Mouse (Mus musculus) gastrocnemius, adult 2 months (tissue): ENCODE measurements around the gene Mag. TPM values are rescaled to one million over a fixed set of nuclear protein-coding genes. Genes with fewer than 3 reads are reported as not detected.
A peak's percentile ranks its signal among the peaks of the same experiment; 100 is the strongest.
"Not testable (repeated sequence)": the region's sequence is repeated elsewhere in the genome, so short reads cannot be mapped to it uniquely, and the experiment has no call there.

Experiments used
- DNase-seq: peaks from one replicate; pipeline ENCODE4 v3.0.0; 2022
- H3K27ac ChIP-seq: fragments of 200-600 bp; 2 replicates; pipeline ENCODE4 v1.8.1; 2022; ENCODE audit warnings: mild to moderate bottlenecking
- H3K4me3 ChIP-seq: fragments of 200-600 bp; 2 replicates; pipeline ENCODE4 v1.8.1; 2022; ENCODE audit warnings: mild to moderate bottlenecking, moderate library complexity
- CTCF ChIP-seq: fragments of 200-600 bp; IDR thresholded peaks from 2 replicates; pipeline ENCODE4 v1.8.1; 2022; ENCODE audit warnings: antibody characterized with exemption, mild to moderate bottlenecking, moderate library complexity
- intact Hi-C: fragments of 180-260 bp; cut with DNase I; formaldehyde crosslinking; loops from one replicate; pipeline ENCODE4 v1.15.1; 2025
- total RNA-seq, 2 experiments: library from RNA; stranded (reverse); gene quantifications; 2 replicates each; pipeline ENCODE4 v1.2.3; 2021

The Mag gene
- total RNA-seq, 2 experiments from 2014 or later, result 0.22 to 0.71 TPM

DNA sequence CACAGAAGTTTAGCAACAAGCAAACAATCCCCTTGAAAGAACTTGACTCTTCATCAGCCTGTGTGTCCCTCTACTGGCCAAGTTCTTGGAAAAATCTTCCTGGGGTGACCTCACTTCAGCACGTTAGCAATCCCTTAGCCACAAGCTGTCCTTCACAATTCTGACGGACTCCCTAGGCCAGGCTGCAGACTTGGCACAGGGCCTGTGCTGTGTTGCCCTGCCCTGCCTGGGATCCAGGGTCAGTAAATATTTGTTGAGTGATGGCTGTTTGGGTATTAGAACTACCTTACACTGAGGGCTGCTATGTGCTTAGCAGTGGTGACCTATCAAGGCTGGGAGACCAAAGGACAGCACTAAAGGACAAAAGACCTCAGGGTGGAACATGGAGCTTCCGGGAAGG is 39.4 kb upstream of the Mag start:
- Histone ChIP-seq H3K27ac (peak overlapping the region; percentile 40), H3K4me3 (no peak overlapping the region)
- DNase-seq, result peak; percentile 44
- intact Hi-C loops, result loop anchor here (10.0 kb wide), 1 partner anchor 329 kb away; the partner anchor contains the start of gene Cox6b1
- no peak for TF ChIP-seq CTCF

DNA sequence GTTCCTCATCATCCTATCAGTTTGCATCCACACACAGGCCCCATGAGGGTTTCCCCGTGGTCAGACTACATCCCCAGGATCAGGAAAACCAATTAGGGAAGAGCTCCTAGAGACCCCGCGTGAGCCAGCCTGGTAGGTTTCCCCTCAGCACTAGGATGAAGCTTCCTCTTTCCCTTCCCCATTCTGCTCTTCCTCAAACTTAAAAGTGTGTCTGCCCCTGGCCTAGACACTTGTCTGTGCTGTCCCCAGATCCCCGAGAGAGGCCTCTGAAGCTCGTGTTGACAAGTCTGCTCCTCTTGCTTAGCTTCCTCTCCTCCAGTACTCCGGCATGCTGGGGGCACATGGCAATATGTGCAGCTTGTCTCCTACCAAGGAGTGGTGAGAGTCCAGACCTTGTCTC is 38.8 kb upstream of the Mag start:
- intact Hi-C loops, result loop anchor here (10.0 kb wide), 1 partner anchor 329 kb away; the partner anchor contains the start of gene Cox6b1
- Histone ChIP-seq H3K27ac (no peak overlapping the region), H3K4me3 (no peak overlapping the region)
- no peak for DNase-seq
- TF ChIP-seq CTCF, result no peak

DNA sequence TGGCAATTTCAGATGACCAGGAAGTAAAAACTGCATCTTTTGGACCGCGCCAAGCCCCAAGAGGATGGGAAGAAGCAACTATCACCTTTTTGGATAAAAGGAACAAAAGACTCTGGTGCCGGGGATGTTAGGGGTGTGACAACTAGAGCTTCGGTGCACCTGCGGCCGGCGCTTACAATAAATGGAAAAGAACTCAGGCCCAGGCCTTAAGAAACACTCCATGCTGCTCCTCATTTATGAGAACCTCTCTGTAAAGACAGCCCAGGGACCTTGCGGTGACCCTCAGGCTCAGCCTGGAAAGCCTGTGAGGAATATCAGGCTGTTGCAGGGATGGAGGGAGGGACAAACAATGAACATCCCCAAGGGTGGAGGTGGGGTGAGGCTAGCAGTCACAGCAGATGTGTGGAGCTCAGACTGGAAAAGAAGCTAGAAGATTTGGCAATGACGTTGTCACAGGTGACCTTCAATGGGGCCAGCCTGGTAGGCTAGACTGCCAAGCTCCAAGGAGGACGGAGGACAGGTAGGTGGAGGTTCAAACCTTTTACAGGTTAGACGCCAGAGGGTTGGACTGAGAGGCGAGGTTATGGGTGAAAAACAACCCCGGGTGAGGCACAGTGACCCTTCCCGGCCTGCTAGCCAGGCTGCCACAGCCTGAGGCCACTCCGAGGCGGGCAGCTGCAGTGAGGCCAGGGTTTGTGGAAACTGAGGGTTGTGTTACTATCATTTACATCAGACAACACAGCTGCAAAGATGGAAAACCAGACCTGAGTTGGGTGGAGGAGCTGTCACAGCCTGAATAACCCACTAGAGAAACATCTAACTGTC is 38.0 kb upstream of the Mag start:
- intact Hi-C loops, result loop anchor here (10.0 kb wide), 1 partner anchor 328 kb away; the partner anchor contains the start of gene Cox6b1
- H3K4me3 ChIP-seq, result no peak overlapping the region
- no peak overlapping the region for H3K27ac ChIP-seq
- no peak for DNase-seq
- TF ChIP-seq CTCF, result no peak

DNA sequence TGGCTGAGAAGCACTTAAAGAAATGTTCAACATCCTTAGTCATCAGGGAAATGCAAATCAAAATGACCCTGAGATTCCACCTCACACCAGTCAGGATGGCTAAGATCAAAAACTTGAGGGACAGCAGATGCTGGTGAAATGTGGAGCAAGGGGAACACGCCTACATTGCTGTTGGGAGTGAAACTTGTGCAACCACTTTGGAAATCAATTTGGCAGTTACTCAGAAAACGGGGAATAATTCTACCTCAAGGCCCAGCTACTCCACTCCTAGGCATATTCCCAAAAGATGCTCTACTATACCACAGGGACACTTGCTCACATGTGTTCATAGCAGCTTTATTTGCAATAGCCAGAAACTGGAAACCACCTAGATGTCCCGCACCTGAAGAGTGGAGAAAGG is 35.2 kb upstream of the Mag start:
- intact Hi-C loops, result loop anchor here (10.0 kb wide), 1 partner anchor 325 kb away; the partner anchor contains the start of gene Cox6b1
- H3K4me3 ChIP-seq, H3K27ac ChIP-seq, DNase-seq: not testable (repeated sequence)

DNA sequence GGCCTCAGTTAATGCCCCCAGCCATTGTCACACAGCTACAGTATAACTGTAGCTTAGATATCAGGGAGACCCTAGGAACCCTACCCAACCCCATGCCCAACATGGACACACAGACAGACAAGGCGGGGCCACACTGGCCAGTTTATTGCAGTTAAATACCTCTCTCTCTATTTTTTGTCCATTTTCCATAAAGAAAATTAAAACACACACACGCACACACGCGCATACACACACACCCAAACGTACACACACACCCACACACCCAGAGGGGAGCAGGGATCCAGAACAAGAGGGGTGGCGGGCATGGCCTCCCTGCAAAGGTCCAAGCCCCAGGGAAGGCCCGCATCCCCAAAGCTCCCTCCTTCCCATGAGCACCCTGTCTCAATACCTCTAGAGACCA is 31.2 kb upstream of the Mag start:
- no peak for DNase-seq
- intact Hi-C loops, result no loop called here
- no peak for TF ChIP-seq CTCF
- Histone ChIP-seq H3K27ac (no peak overlapping the region), H3K4me3 (no peak overlapping the region)

DNA sequence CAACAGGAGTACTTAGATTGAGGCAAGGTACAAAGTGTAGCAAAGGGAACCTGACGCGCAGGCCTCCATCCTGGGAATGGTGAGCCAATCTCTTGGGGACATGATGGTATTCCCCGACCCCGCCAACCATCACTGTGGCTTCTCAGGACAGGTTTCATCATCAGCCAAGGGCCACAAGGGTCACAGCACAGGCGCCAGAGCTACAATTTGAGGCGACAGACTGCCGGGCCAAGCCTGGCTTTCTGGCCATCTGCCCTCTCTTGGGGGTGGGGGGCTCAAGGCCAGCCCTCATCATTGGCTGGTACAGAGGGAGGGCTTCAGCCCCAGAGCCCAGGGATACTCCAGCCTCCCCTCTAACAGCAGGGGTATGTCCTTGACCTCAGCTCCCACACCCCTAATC is 30.8 kb upstream of the Mag start:
- intact Hi-C loops, H3K27ac ChIP-seq, H3K4me3 ChIP-seq, DNase-seq: not testable (repeated sequence)

DNA sequence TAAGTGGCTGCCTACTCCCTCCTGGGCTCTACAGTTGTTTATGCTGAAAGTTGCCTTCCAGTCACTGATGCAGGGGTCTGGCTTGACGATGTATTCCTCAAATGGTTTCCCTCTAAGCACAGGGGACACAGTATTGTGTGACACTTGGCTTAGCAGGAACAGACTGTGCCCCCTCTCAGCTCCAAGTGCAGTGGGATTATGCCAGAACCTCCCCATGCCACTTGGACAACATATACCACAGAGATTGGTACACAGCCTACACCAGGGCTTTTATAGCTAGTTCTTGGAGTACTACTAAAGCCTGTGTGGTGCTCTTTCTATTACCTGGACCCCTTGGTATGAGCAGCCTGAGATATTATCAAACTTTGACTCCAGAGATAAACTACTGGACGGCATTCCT is 30.0 kb upstream of the Mag start:
- intact Hi-C loops, H3K4me3 ChIP-seq, DNase-seq, H3K27ac ChIP-seq: not testable (repeated sequence)

DNA sequence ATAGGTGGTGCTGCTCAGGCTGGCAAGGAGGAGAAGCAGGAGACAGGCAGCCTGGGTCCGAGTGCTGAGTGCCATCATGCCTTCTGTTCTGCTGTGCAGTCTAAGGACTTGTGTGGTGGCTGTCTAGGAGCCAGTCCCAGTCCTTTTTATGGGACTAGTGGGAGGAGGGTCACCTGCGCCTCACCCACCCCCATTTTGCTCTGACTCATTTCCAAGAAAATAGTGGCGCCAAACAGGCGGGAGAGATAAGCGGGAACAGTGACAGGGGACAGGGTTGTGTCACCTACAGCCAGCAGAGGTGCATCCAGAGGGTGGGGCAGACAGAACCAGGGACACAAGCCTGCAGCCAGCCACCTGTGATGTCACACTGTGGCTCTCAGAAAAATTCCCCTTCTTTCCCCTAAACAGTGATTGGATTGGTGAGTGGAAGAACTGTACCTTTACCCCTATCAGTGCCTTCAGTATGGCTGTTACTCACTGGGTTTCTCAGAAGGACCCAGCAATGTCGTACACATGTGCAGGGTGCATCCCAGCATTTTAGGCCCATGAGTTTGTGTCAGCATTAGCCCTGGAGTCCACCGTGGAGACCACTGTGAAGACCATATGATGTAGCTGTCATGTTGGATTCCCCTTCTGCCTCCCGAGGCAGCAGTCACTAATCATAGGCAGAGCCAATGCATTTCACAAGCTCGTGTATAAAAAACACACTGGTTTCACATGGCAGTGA is 29.4 kb upstream of the Mag start, which contains the start of gene Hamp:
Gene Hamp, minus strand, starts transcription at position 124 of the 727 bp plus-strand sequence.
- TF ChIP-seq CTCF, result no peak
- Histone ChIP-seq H3K4me3 (no peak within 1 kb of the TSS), H3K27ac (no peak within 1 kb of the TSS)
- intact Hi-C loops, result no loop called here
- DNase-seq, result no peak

DNA sequence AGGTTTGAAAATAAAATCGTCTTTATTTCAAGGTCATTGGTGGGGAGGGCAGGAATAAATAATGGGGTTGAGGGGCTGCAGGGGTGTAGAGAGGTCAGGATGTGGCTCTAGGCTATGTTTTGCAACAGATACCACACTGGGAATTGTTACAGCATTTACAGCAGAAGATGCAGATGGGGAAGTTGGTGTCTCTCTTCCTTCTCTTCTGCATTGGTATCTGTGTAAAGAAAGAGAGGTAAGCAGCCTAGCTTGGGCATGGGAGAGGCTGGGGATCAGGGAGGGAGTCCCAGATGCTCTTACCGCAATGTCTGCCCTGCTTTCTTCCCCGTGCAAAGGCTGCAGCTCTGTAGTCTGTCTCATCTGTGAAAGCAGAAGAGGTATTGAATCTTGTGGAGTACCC is 27.7 kb upstream of the Mag start:
- intact Hi-C loops, H3K27ac ChIP-seq, H3K4me3 ChIP-seq, DNase-seq: not testable (repeated sequence)

DNA sequence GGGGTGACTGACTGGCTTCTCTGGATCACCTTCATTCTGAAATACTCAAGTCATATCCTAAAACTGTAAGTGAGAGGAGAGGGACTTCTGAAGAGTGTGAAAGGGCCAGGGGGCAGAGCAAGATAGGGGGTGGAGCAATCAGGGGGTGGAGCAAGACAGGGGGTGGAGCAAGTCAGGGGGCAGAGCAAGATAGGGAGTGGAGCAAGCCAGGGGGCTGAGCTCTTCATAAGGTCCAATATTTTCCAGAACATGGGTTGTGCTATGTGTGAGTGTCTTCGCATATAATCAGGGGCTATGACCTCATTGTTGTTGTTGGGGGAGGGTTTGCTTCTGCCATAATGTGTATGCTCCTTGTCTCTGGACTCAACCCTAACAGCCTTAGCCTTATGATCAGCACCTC is 25.4 kb upstream of the Mag start:
- intact Hi-C loops, result not testable (repeated sequence)

DNA sequence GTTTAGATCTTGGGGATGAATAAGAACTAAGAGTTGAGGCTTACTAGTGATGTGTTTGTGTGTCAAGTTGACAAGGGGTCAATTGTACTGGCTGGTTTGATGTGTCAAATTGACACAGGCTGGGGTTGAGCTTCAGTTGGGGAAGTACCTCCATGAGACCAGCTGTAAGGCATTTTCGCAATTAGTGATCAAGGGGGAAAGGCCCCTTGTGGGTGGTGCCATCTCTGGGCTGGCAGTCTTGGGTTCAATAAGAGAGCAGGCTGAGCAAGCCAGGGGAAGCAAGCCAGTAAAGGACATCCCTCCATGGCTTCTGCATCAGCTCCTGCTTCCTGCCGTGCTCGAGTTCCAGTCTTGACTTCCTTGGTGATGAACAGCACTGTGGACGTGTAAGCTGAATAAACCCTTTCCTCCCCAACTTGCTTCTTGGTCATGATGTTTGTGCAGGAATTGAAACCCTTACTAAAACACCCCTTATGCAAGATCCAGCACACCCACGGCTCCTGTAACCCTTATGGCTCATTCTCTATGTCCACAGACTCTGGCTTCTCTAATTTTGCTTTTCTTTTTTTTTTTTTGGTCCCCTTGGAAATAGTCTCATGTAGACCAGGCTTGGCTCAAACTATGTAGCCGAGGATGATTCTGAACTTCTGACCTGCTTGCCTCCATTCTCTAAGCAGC is 20.9 kb upstream of the Mag start:
- H3K27ac ChIP-seq, intact Hi-C loops, H3K4me3 ChIP-seq, DNase-seq: not testable (repeated sequence)

More for the DNA sequence above, 25.4 kb upstream of the Mag start:
- not testable (repeated sequence) for H3K4me3 ChIP-seq, H3K27ac ChIP-seq, DNase-seq

DNA sequence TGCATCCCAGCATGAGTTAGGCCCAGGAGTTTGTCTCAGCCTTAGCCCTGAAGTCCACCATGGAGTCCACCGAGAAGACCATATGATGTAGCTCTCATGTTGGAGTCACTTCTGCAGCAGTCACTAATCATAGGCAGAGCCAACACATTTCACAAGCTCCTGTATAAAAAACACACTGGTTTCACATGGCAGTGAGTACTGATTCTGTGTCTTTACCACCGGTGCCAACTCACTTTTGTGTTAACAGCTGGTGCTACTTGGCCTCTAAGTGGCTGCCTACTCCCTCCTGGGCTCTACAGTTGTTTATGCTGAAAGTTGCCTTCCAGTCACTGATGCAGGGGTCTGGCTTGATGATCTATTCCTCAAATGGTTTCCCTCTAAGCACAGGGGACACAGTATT is 9.9 kb upstream of the Mag start, which contains the start of gene Hamp2:
Gene Hamp2, minus strand, starts transcription at position 101 of the 400 bp plus-strand sequence.
- intact Hi-C loops, H3K27ac ChIP-seq, DNase-seq, H3K4me3 ChIP-seq: not testable (repeated sequence)

DNA sequence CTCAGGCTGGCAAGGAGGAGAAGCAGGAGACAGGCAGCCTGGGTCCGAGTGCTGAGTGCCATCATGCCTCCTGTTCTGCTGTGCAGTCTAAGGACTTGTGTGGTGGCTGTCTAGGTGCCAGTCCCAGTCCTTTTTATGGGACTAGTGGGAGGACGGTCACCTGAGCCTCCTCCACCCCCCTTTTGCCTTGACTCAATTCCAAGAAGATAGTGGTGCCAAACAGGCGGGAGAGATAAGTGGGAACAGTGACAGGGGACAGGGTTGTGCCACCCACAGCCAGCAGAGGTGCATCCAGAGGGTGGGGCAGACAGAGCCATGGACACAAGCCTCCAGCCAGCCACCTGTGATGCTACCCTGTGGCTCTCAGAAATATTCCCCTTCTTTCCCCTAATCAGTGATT is 9.4 kb upstream of the Mag start:
- intact Hi-C loops, result no loop called here
- no peak overlapping the region for H3K4me3 ChIP-seq
- TF ChIP-seq CTCF, result no peak
- DNase-seq, result no peak
- H3K27ac ChIP-seq, result no peak overlapping the region

DNA sequence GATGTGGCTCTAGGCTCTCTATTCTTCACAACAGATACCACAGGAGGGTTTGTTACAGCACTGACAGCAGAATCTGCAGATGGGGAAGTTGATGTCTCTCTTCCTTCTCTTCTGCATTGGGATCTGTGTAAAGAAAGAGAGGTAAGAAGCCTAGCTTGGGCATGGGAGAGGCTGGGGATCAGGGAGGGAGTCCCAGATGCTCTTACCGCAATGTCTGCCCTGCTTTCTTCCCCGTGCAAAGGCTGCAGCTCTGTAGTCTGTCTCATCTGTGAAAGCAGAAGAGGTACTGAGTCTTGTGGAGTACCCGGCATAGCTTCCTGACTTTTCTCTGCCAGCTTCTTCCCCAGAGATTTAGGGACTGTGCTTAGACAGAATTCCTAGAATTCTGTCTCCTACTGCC is 7.8 kb upstream of the Mag start:
- DNase-seq, H3K4me3 ChIP-seq, intact Hi-C loops: not testable (repeated sequence)

More for the DNA sequence above, 7.8 kb upstream of the Mag start:
- H3K27ac ChIP-seq, result not testable (repeated sequence)
